Mouse (Mus musculus): ENCODE measurements around the gene AL607142.1. TPM values are rescaled to one million over a fixed set of nuclear protein-coding genes. Genes with fewer than 3 reads are reported as not detected.

The AL607142.1 gene
- total RNA-seq, 1 experiment from 2014 or later: not detected

DNA sequence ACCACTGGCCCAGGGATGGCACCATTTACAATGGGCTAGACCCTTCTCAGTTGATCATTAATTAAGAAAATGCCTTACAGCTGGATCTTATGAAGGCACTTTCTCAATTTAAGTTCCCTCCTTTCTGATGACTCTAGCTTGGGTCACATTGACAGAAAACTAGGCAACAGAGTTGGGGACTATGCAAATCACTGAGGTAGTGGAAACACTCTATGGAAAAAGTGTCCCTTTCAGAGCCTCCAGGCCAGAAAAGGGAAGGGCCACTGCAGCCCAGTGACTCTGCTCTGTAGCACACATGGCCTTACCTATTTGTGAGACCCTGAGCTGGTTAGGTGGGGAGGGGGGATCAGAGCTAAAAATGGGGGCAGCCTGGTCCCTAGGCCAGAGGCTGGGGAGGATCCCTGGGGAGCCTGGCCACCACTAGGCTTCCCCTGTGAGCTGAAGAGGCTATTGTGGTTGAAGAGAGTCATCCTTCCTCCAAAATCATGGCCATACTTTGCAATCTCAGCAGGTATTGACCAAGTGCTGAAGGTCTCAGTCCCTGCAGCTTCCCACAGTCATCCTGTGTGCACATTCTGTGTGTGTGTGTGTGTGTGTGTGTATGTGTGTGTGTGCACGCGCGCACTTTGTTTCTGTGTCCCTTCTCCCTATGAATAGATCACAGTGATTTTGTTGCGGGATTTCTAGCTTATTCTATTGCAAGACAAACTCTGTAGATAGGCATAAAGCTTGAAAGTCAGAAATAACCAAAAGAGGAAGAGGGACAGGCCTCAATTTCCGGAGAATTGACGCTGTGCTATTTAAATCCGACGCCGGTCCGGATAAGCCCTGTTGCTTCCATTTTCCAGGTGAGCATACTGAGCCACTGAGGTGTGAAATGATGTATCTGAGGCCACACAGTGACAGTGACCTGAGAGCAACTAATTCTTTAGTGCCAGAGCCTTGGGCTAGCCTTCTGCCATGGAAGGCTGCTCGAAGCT is 11.5 kb upstream of the AL607142.1 start:
- no peak for ATAC-seq (replicated peaks; ENCODE audit: insufficient number of reproducible peaks, low FRiP score, low TSS enrichment, poor library complexity, severe bottlenecking)

DNA sequence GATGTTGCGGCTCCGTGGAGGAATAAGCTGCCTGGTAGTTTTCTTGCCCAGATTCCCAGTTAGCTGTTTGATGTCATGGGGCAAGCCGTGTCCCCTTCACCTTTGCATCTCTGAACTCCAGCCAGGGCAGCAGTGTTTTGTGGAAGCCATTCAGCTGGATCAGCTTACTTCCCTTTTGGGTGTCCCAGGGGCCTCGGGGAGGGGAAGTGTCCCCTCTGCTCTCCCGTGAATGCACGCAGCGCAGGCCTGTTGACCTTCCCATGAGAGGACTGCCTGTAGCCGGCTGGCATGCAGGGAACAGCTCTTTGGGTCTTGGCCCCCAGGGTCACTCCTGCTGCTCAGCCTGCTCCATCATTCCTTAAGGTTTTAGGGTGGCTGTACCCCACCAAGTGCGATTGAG is 10.7 kb upstream of the AL607142.1 start:
- peak; percentile 55 for ATAC-seq (replicated peaks; ENCODE audit: insufficient number of reproducible peaks, low FRiP score, low TSS enrichment, poor library complexity, severe bottlenecking)

DNA sequence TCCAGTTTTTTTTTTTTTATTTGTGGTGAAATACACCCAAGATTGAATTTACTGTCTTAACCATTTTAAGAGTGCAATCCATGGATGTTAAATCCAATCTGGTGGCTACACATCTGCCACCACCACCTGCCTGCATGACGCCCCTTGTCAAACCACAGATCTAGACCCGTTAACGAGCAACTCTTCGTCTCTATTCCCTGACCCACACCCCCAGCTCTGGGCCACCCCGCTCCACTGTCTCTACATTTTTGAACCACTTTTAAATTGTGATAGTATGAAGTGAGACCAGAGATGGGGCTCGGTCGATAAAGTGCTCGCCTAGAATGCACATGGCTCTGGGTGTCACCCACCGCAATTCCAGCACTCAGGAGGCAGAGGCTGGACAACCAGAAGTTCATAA is 8.3 kb upstream of the AL607142.1 start:
- no peak for ATAC-seq (replicated peaks; ENCODE audit: insufficient number of reproducible peaks, low FRiP score, low TSS enrichment, poor library complexity, severe bottlenecking)

DNA sequence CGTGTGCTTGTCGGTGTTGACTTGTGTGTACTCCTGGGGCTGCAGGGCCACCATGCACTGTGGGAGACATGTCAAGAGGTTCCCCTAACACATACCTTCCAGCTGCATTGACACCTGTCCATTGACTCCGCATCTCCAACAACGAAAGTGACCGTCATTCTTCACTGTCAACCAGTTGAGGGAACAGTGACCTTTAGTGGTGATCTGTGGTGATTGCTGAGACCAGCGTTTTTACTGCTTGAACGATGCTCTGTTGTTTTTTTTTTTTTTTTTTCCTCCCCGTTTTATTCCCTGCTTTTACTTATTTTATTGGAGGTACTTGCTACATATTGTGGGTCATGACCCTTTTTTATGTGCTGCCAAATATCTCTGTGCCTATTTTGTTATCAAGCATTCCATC is 7.3 kb upstream of the AL607142.1 start:
- ATAC-seq (replicated peaks; ENCODE audit: insufficient number of reproducible peaks, low FRiP score, low TSS enrichment, poor library complexity, severe bottlenecking): no peak

DNA sequence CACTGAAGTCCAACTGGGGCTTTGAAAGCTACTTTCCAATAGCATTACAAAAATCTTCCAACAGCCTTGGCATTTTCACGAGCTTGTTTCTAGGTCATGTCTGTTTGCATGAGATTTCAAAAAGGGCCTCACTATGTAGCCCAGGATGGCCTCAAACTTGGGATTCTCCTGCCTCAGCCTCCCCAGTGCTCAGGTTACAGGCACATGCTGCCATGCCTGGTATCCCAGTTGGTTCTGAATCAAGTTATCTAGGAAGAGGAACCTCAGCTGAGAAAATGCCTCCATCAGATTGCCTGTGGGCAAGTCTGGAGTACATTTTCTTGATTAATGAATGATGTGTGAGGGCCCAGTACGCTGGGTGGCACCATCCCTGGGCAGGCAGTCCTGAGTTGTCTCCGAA is 6.6 kb upstream of the AL607142.1 start:
- no peak for ATAC-seq (replicated peaks; ENCODE audit: insufficient number of reproducible peaks, low FRiP score, low TSS enrichment, poor library complexity, severe bottlenecking)

DNA sequence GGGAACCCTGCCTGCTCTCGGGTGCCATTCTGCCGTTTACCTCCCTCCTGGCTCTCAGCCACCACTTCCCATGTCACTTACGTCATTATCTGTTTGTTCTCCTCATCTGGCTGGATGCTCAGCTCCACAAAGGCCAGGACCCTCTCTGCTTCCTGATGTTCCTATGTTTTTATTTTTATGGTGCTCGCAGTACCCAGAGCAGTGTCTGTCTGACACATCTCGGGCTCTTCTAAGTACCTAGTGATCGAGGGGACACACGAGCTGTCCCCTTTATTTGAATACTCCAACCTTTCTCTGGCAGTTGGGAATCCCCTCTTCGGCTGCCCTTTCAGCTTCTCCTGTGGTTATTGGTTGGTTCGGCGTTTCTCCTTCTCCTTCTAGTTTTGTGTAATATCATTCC is 6.0 kb upstream of the AL607142.1 start:
- ATAC-seq (replicated peaks; ENCODE audit: insufficient number of reproducible peaks, low FRiP score, low TSS enrichment, poor library complexity, severe bottlenecking): no peak

DNA sequence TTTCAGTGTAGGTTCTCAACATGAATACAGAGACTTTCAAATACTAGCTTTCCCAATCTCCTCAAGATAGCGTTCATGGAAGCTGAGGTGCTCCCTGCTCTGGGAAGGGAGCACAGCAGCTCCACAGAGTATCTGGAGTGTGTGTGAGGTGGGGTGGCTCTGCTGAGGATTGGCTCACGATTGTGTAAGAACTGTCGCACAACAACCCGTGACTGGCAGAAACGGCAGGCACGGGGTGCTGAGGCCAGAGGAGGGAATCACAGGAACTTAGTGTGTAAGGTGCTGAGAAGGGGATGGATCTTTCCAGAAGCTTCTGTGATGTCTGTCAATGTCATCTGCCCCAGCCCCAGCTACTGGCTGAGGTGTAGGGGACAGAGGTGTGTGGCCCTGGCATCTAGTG is 3.1 kb upstream of the AL607142.1 start:
- no peak for ATAC-seq (replicated peaks; ENCODE audit: insufficient number of reproducible peaks, low FRiP score, low TSS enrichment, poor library complexity, severe bottlenecking)

DNA sequence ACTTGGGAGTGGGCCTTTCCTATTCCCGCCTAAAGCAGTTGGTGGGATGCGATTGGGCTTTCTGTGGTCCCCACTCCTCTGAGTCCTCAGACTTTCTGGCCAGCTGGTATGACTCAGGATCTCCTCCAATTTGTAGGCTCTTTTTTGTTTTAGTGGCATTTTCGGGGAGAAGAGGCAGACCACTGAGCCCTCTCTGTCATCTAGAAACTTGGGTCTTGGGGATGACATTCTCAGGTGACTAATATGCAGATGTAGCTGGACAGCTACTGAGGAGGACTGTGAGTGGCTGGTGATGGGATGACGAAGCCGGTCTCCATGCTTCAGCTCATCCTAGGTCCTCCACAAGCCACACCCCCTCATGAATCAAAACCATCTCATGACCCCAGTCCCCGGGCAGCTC is 2.6 kb upstream of the AL607142.1 start:
- ATAC-seq (replicated peaks; ENCODE audit: insufficient number of reproducible peaks, low FRiP score, low TSS enrichment, poor library complexity, severe bottlenecking): no peak

DNA sequence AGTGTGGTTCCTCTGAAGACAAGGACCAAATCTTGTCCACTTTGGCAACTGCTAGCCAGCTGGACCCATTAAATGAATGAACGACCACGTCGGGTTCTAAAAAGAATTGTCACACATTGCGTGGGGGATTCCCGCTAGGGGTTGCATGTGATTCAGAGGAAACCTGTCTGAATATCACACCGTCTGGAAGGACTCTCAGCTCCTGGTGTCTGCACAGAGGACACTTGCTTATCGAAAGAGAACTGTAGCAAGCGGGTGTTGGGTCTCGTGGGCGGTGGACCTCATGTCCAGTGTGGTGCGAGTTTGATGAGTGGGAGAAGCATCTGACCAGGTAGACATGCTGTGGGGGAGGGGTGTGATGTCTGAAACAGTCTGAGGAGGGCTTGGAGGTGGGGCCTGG is 2.0 kb upstream of the AL607142.1 start:
- ATAC-seq (replicated peaks; ENCODE audit: insufficient number of reproducible peaks, low FRiP score, low TSS enrichment, poor library complexity, severe bottlenecking): no peak

DNA sequence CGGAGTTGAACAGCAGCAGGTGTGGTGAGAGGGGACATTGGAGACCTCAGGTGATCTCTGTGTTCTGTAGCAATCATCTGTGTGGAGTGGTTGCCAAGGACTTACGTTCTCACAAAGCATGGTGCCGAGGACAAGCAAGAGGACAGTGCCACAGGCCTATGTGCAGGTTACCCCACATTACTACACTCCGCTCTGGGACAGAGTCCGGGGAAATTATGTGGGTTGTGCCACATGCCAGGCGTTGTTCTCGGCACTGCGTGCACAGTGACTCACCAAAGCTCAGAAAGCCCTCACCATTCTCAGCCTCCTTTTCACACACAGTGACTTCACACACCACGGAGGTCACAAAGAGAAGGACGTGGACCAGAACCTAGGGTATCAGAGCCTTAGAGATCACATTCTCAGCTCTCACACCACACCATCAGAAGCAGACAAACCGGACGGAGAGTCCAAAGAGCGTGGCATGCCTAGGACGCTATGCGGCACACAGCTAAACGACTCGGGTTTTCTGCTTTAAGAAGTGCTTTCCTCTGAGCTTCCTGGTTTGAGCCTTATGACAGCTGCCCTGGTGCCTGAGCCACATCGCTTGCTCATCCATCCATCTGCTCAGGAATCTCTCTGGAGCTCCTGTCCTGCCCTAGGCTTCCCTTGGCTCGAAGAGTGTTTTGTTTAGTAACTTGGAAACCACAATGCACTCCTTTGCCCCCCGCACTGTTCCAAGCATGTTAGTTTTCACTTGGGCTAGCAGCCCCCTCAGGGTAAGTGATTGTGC is 1.3 kb upstream of the AL607142.1 start:
- ATAC-seq (replicated peaks; ENCODE audit: insufficient number of reproducible peaks, low FRiP score, low TSS enrichment, poor library complexity, severe bottlenecking): no peak

DNA sequence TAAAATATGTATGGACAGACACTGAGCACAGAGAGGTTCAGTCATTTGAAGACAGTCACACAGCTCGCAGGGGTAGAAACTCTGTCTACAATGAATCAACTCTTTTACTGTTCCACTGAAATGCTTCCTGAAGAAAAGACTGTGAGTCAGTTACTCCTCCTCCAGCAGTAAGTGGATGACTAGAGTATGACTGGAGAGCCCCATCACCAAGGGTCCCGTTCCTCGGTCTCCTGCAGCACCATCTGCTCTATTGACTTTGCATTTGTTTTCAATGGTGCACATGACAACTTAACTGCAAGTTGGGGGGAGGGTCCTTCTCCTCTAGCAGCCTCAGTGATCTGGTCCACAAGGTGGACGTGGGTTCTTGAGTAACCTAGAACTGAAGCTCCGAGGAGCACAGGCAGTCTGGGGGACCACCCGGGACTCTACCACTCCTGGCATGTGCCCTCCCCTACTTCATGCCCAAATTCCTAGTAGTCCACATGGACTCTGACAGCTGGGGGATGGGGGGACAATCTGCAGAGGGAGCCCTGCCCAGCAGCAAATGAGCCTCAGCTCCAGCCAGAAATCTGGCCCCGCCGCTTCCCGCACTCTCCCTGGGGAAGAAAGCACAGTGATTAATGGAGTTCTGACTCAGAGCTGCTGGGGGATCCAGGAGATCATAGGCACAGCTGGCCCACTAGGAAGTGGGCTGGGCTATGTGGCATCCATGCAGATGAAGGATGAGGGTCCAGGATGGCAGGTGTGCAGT is 2.2 kb downstream of the AL607142.1 start:
- ATAC-seq (replicated peaks; ENCODE audit: insufficient number of reproducible peaks, low FRiP score, low TSS enrichment, poor library complexity, severe bottlenecking): no peak

DNA sequence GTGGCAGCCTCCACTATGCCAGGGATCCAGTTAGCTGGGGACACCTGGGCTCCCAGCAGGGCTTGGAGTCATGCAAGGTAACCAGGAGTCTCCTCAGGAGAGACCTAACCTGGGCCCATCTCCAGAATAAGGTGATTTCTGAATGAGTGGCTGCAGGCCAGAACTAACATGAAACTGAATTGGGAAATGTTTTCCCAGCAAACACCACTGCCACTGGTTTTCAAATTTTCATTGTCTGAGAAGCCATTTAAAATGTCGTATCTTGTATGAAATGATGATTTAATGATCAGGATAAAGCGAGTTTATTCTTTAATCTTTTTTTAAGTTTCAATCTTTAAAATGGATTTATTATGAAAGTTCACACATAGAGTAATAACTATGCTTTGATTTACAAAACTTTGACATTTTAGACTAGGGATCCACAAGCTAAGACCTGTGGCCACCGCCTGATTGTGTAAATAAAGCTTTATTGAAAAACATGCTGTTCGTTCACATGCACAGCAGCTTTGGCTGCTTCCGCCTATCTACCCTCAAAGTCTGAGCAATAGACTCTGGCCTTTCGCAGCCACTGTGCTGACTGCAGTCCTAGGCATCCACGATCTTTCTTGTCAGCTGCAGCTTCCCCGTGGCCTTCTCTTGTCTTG is 2.9 kb downstream of the AL607142.1 start:
- ATAC-seq (replicated peaks; ENCODE audit: insufficient number of reproducible peaks, low FRiP score, low TSS enrichment, poor library complexity, severe bottlenecking): no peak

DNA sequence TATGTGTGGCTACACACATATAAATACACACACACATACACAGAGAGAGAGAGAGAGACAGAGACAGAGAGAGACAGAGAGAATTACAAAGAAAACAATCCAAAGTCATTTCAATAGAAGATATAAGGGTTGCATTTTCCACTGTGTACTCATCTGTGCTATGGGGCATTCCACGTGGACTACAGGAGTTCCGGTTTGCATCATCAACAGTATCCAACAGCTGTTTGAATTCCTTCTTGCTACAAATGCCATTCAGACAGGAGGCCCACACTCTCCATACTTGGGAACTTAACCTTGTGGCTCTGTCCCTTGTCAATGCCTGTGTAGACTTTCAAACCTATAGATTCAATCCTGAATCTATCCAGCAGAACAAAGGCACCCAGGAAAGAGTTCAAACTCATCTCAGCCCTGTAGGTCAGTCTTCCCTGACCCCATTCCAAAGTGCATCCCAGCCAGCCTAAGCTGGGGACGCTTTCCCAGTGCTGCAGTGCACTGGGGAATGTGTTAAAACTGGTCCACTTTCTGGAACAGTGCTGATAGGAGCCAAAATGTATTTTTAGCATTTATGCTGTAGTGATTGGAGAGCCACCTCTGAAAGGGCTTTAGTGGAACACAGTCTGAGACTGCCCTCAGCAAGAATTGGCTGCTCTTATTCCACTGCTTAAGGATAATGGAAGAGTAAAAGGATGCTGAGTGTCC is 4.2 kb downstream of the AL607142.1 start:
- no peak for ATAC-seq (replicated peaks; ENCODE audit: insufficient number of reproducible peaks, low FRiP score, low TSS enrichment, poor library complexity, severe bottlenecking)

DNA sequence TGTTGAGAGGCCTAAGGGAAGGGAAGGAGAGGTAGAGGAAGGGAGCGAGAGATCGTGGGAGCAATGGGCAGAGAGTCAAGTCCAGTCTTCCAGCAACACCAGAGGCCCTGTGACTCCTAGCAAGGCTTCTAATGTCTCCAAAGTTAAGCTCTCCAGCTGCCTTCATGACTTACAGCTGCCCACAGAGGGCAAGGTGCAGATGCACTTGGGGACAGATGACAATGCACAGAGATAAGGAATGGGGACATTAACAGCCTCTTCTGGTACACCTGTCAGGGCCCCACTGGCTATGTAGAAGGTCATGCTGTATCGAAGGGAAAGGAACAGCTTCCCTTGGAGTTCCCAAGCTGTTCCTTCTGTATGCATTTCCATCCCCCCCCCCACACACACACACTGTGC is 4.8 kb downstream of the AL607142.1 start:
- no peak for ATAC-seq (replicated peaks; ENCODE audit: insufficient number of reproducible peaks, low FRiP score, low TSS enrichment, poor library complexity, severe bottlenecking)

DNA sequence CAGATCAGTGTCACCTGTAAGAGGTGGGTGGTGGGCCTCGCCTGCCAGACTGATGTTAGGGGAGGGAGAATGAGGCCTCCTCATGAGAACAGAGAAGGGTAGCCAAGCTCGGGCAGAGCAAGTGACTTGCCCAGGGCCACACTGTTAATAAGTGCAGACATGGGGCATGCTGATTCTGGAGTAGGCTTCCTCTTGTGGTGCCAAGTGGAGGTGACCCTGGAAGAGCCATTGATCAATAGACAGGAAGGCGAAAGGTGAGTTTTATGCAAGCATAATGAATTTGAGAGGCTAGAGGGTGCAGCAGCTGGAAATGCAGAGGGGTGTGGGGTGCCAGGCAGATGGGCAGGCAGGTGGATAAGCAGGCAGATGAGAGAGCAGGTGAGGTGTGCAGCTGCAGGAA is 6.6 kb downstream of the AL607142.1 start:
- no peak for ATAC-seq (replicated peaks; ENCODE audit: insufficient number of reproducible peaks, low FRiP score, low TSS enrichment, poor library complexity, severe bottlenecking)

DNA sequence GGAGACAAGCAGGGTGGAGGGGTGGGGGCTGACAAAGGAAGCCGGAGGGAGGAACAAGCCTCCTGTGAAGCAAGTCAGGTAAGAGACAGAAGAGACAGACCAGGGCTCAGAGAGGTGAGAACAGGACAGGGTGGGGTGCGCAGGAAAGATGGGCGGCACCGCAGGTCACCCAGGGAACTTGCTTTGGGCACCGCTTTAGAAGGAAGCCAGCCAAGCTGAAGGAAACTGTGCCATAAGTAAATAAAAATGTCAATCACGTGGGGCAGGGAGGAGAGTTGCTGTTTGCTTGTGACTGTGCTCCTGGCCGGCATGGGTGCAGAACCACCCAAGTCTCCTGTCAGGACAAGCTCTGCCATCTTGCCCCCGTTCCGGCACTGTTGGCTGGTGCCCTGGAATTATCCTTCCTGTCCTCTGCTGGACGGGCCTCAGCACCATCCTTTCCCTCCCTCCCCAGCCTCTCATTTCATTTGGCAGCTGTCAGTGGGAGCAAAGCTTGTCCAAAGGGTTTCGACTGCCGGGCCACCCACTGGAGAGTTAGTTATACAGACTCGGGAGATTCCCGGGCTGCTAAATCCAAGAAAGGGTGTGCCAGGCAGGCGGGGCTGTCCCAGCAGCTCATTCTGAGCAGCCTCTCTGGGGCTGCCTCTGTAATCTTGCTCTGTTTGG is 7.2 kb downstream of the AL607142.1 start:
- no peak for ATAC-seq (replicated peaks; ENCODE audit: insufficient number of reproducible peaks, low FRiP score, low TSS enrichment, poor library complexity, severe bottlenecking)

DNA sequence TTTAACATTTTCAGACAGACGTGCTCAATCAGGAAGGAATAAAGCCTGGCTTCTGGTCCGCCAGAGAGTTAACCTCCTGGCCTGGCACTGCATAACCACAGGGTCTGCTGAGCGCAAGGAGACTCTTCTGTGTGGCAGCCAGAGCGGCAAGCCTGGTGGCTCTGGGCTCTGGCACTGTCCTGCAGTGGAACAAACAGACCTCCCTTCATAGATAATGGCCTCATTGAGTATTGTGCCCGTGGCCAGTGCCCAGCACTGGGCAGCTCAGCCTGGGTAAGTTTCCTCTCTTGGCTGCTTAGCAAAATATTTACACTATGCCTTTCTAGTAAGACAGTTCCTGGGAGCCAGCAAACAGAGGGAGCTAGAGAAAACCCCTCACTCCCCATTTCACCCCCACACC is 9.3 kb downstream of the AL607142.1 start:
- ATAC-seq (replicated peaks; ENCODE audit: insufficient number of reproducible peaks, low FRiP score, low TSS enrichment, poor library complexity, severe bottlenecking): no peak

DNA sequence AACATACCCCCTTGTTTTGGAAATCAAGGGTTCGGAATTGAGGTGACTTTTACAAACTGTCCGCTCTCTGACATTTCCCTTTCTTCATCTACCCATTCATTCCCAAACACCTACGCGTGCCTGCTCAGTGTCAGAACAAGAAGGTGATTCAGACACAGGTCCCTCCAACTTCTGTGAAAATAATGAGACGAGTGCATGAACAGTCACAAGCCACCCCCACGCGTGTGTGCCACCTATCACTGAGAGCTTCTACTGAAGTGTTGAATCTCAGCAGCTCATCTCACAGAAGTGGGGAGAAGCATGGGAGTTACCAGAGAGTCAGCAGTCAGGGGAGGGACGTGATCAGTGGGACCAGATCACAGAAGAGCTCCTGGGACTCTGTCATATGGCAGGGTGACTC is 12.5 kb downstream of the AL607142.1 start:
- ATAC-seq (replicated peaks; ENCODE audit: insufficient number of reproducible peaks, low FRiP score, low TSS enrichment, poor library complexity, severe bottlenecking): no peak
